Mouse (Mus musculus) stomach, embryonic 16.5 days (tissue): Measurements from ENCODE around the gene Zfp786. TPM values are rescaled to one million over a fixed set of nuclear protein-coding genes. Genes with fewer than 3 reads are reported as not detected.

Experiments used
- ATAC-seq: fragments of 200-750 bp; cut with Nextera tagmentation; 2 replicates; pipeline ENCODE4 v1.8.0; 2017; ENCODE audit warnings: moderate number of reproducible peaks, moderate TSS enrichment; ENCODE audit not compliant: insufficient read depth, low FRiP score
- H3K27ac ChIP-seq: fragments of 300-500 bp; sonication (generic); 2 replicates; pipeline ENCODE4 v1.5.1; 2014; ENCODE audit warnings: low read length
- H3K27me3 ChIP-seq: fragments of 300-500 bp; sonication (generic); 2 replicates; pipeline ENCODE4 v1.6.1; 2014; ENCODE audit warnings: low read length, control low read depth, mixed read lengths; ENCODE audit not compliant: control insufficient read depth, insufficient read depth
- H3K36me3 ChIP-seq: fragments of 300-500 bp; sonication (generic); 2 replicates; pipeline ENCODE4 v1.6.1; 2014; ENCODE audit warnings: low read length; ENCODE audit not compliant: control insufficient read depth, insufficient read depth
- H3K4me1 ChIP-seq: fragments of 300-500 bp; sonication (generic); 2 replicates; pipeline ENCODE4 v1.6.1; 2014; ENCODE audit warnings: low read length, control low read depth, mixed read lengths; ENCODE audit not compliant: control insufficient read depth, insufficient read depth
- H3K4me2 ChIP-seq: fragments of 300-500 bp; sonication (generic); 2 replicates; pipeline ENCODE4 v1.6.1; 2014; ENCODE audit warnings: low read depth, low read length, mixed read lengths
- H3K4me3 ChIP-seq: fragments of 300-500 bp; sonication (generic); replicated peaks from 2 replicates; pipeline ENCODE4 v1.5.1; 2014; ENCODE audit warnings: mild to moderate bottlenecking, low read length
- H3K9ac ChIP-seq: fragments of 300-500 bp; sonication (generic); 2 replicates; pipeline ENCODE4 v1.6.1; 2014; ENCODE audit warnings: low read length
- H3K9me3 ChIP-seq: fragments of 300-500 bp; sonication (generic); replicated peaks from 2 replicates; pipeline ENCODE4 v1.6.1; 2016; ENCODE audit warnings: low read length, control low read depth; ENCODE audit not compliant: control insufficient read depth
- WGBS: fragments of 180-500 bp; shearing (Covaris S2); extraction: QIAGEN DNeasy Blood & Tissue Kit; methylation state at CpG from one replicate; pipeline ENCODE4 v1.1.7; 2014; 5-methylcytosine and 5-hydroxymethylcytosine counted together
- polyA plus RNA-seq: library from polyadenylated mRNA; unstranded; fragments of >200 nt; fragmentation: Nextera tagmentation; extraction: Ambion mirVana; gene quantifications from 2 replicates; pipeline ENCODE4 v1.2.1, GENCODE M21; 2015

The Zfp786 gene
- polyA plus RNA-seq, 1 experiment from 2014 or later: 2.4 TPM

DNA sequence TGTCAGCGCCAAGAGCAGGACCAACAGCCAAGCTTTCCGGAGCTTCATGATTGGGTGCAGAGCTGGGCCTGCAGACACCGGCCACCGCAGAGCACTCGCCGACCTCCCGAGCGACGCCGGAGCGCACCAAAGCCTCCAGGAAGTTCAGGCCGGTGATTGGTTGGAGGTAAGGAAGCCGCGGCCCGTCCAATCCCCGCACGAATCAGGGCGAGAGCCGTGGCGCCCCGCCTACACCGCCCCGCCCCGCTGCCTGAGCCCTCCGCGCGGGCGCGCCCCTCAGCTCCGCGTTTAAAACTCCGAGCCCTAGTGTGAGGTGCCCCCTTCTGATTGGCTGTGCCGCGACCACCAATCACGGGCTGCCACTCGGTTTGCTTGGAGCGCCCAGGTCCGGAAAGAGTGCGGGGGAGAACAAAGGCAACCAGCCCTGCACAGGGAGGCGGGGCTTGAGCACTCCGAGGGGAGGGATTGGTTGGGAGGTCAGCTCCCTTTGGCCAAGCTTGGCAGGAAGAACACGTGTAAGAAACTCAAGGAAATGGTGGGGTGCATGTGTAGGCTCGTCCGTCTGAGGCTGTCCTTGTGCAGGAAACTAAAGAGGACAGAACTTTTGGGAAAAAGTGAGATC lies 17.3 kb downstream of the Zfp786 start, which contains the start of gene Pdia4:
Gene Pdia4, minus strand, starts transcription at position 174 of the 622 bp plus-strand sequence.
- Histone ChIP-seq H3K4me3 (peak within 1 kb of the TSS; percentile 75), H3K36me3 (no peaks in the 10 kb centered on the region), H3K4me1 (peaks cover 18% of the 10 kb centered on the region), H3K9ac (peak within 1 kb of the TSS; percentile 93), H3K4me2 (peak within 1 kb of the TSS; percentile 80), H3K27me3 (no peaks in the 10 kb centered on the region), H3K9me3 (no peaks in the 10 kb centered on the region), H3K27ac (peak within 1 kb of the TSS; percentile 98)
- ATAC-seq: peak; percentile 99
- WGBS: under 1% methylated on average over 44 of the region's 44 CpGs

DNA sequence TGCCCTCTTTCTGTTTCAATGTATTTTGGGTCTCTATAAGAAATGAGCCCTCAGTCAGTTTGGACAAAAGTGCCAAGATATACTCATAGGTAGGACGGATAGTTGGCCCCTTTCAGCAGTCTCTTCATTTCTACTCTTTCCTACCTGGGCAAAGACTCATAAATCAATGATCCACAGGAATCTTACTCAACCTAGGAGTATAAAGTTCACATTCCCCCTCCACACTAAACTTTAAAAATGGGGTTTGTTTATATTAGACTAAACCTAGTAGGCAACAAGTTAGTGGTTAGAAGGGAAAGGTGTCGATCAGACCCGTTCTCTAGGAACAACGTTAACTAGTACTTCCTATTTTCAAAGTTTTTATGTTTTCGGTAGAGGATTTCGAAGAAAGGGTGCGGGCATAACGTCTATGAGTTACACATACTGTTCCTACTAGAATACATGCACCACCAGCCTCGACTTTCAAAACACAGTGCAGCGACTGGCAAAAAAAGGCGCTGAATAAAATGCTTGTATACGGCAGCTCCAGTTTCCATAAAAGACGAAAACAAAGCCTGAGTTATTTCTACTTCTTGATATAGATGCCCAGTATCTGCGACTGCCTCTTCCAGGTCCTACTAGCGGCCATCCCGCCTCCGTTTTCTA lies 18.3 kb downstream of the Zfp786 start:
- under 1% methylated on average over 17 of the region's 17 CpGs for WGBS
- H3K27ac ChIP-seq: peak overlapping the region; percentile 98

DNA sequence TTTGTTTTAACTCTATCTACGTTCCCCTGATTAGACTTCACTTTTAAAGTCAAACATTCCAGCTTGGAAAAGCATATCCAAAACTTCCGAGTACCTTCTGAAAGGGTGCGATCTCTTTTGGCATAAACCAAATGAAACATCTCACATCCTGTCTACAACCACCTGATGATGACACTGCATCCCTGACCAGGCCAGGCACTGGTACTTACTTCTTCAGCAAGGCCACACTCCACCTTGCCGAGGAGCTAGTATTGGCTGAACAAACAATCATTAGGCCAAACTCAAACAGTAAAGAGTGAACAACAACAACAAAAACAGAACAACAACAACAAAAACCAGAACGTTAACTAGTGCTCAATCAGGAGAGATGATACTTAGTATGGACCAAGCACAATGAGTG lies 19.3 kb downstream of the Zfp786 start:
- WGBS: 38% methylated on average over 5 of the region's 5 CpGs
- Histone ChIP-seq H3K9ac (peak overlapping the region; percentile 93), H3K4me2 (peak overlapping the region; percentile 80), H3K27ac (no peak overlapping the region), H3K4me1 (peaks cover 18% of the 10 kb centered on the region), H3K9me3 (no peaks in the 10 kb centered on the region), H3K36me3 (0 out of 2 replicates have a peak, but pooled peaks cover 7% of the 10 kb centered on the region), H3K27me3 (no peaks in the 10 kb centered on the region), H3K4me3 (peak overlapping the region; percentile 75)
- no peak for ATAC-seq

More for the DNA sequence above, 18.3 kb downstream of the Zfp786 start:
- H3K36me3 ChIP-seq: no peaks in the 10 kb centered on the region
- peak overlapping the region; percentile 93 for H3K9ac ChIP-seq
- no peaks in the 10 kb centered on the region for H3K27me3 ChIP-seq
- H3K4me3 ChIP-seq: peak overlapping the region; percentile 75
- H3K4me1 ChIP-seq: peaks cover 18% of the 10 kb centered on the region
- ATAC-seq: no peak
- H3K9me3 ChIP-seq: no peaks in the 10 kb centered on the region
- H3K4me2 ChIP-seq: peak overlapping the region; percentile 80

DNA sequence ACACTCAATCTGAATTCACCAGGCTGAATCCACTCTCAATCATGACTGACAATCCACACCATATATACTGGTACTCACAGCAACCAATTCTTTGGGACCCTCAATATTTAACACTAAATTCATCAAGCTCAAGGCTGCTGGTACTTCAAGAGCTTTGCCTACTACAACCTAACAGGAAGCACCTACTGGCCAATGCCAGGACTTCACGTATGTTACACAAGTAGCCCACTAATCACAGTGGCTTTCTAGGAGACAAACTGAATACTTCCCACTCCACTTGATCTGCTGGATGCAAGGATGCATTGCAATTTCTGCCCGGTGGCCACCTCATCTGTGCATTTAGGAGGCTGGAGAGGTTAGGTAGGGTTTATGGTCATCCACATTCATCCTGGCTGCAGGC lies 20.5 kb downstream of the Zfp786 start:
- H3K27ac ChIP-seq: no peak overlapping the region
- H3K9ac ChIP-seq: no peak overlapping the region
- H3K4me1 ChIP-seq: peaks cover 18% of the 10 kb centered on the region
- H3K9me3 ChIP-seq: no peaks in the 10 kb centered on the region
- no peak for ATAC-seq
- 56% methylated on average over 2 of the region's 2 CpGs for WGBS
- H3K4me2 ChIP-seq: 0 out of 2 replicates have a peak overlapping the region, but pooled peaks have one; percentile 8
- H3K36me3 ChIP-seq: 0 out of 2 replicates have a peak, but pooled peaks cover 8% of the 10 kb centered on the region
- no peaks in the 10 kb centered on the region for H3K27me3 ChIP-seq
- H3K4me3 ChIP-seq: no peak overlapping the region

DNA sequence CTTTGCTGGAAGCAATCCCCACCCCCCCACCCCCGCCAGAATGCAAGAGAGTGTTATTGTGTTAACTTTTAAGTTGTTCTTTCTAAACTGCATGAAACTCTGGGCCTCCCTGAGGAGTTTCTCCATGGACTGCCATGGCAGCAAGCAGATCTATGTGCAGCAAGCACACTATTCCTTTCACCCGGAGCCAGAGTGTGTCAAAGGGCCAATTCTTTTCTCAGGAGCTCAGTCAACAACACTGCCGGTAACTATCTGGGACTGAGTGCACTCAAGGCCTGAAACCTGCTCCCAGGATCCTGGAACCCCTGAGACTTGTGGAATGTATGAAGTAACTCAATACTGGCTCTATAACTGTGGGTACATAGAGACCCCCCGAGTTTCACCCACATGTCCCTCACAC lies 21.6 kb downstream of the Zfp786 start:
- Histone ChIP-seq H3K9me3 (no peaks in the 10 kb centered on the region), H3K36me3 (peaks cover 12% of the 10 kb centered on the region; the same call in 1 of the 2 replicates), H3K4me1 (peaks cover 15% of the 10 kb centered on the region), H3K4me3 (no peak overlapping the region), H3K27ac (no peak overlapping the region), H3K4me2 (no peak overlapping the region), H3K27me3 (no peaks in the 10 kb centered on the region), H3K9ac (no peak overlapping the region)
- WGBS: 63% methylated on average over 4 of the region's 4 CpGs
- ATAC-seq: no peak

DNA sequence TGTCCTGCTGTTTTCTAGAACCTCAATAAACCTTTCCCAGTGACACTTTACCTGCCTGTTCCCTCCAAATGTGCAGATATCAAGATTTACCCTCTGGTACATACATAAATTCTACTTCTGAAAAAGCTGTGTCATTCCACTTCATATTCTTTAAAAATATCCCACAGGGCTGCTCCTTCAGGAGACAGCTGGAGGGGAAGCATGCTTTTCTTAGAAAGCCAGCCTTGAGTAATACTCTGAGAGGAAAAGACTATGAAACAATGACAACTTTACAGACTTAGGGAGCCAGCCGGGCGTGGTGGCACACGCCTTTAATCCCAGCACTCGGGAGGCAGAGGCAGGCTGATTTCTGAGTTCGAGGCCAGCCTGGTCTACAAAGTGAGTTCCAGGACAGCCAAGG lies 22.1 kb downstream of the Zfp786 start:
- no peak for ATAC-seq
- Histone ChIP-seq H3K27ac (no peak overlapping the region), H3K4me1 (peaks cover 15% of the 10 kb centered on the region), H3K4me2 (no peak overlapping the region), H3K27me3 (no peaks in the 10 kb centered on the region), H3K9me3 (no peaks in the 10 kb centered on the region), H3K9ac (no peak overlapping the region), H3K4me3 (no peak overlapping the region), H3K36me3 (peaks cover 17% of the 10 kb centered on the region; the same call in 1 of the 2 replicates)
- WGBS: 85% methylated on average over 5 of the region's 5 CpGs

DNA sequence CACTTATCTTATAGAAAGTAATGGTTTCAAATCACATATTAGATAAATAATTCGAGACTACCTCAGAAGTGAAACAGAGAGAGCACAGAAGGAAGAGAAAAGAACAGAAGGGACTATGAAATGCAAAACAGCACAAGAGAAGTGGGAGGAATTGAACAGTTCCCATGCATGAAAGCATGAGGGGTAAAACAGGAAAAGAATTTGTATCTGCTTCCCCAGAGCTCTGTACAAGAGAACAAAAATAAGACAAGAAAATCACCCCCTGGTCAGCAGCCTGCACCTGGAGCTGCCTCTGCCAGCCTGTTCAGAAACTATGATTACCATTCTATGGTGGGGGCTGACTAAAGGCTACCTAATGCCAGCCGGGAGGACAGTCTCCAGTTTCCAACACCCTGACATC lies 23.2 kb downstream of the Zfp786 start:
- WGBS: 81% methylated on average over 2 of the region's 2 CpGs
- Histone ChIP-seq H3K4me3 (no peak overlapping the region), H3K4me1 (peaks cover 15% of the 10 kb centered on the region), H3K9me3 (no peaks in the 10 kb centered on the region), H3K27me3 (no peaks in the 10 kb centered on the region), H3K36me3 (peaks cover 23% of the 10 kb centered on the region; the same call in 1 of the 2 replicates), H3K27ac (no peak overlapping the region), H3K9ac (no peak overlapping the region), H3K4me2 (no peak overlapping the region)
- ATAC-seq: no peak

DNA sequence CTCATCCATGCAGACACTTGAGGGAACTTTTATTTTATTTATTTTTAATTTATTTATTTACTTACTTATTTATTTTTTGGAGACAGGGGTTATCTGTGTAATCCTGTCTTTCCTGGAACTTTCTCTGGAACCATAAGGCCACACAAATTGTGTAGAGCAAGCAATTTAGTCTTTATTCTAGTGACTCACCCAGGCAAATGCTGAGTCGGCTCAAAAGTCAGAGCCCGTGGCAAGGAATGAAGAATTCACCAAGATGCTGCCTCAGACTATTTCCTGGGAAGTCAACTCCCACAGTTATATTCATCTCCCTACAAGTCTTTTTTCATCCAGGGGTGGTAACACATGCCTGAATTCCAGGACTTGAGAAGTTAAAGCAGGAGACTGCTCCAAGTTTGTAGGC lies 25.1 kb downstream of the Zfp786 start:
- Histone ChIP-seq H3K9me3 (no peaks in the 10 kb centered on the region), H3K27ac (no peak overlapping the region), H3K36me3 (peaks cover 30% of the 10 kb centered on the region; the same call in 1 of the 2 replicates), H3K9ac (no peak overlapping the region), H3K4me3 (no peak overlapping the region), H3K4me1 (peaks cover 3% of the 10 kb centered on the region; the same call in 1 of the 2 replicates), H3K4me2 (no peak overlapping the region), H3K27me3 (no peaks in the 10 kb centered on the region)
- WGBS: 80% methylated on average over 2 of the region's 2 CpGs
- ATAC-seq: no peak

DNA sequence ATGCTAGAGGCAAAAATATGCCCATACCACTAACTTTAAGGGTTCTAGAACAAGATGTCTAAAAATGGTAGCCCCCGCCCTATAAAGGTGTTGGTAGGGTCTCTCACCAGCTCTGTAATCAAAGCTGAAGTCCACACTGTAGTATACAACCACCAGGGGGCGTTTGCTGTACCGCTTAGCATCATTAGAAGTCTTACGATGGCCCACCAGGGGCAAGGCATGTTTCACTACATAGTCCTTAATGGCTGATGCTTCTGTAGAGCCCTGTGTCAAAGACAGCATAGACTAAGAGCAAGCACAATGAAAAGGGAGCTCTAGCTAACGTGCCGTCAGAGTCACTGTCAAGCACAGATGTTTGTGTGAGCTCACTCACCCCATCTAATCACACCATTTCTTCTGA lies 31.6 kb downstream of the Zfp786 start:
- WGBS: 49% methylated on average over 6 of the region's 6 CpGs
- Histone ChIP-seq H3K9me3 (no peaks in the 10 kb centered on the region), H3K4me1 (no peaks in the 10 kb centered on the region), H3K4me3 (no peak overlapping the region), H3K9ac (no peak overlapping the region), H3K27ac (no peak overlapping the region), H3K36me3 (peaks cover 45% of the 10 kb centered on the region), H3K27me3 (no peaks in the 10 kb centered on the region), H3K4me2 (no peak overlapping the region)
- 0 out of 2 replicates have a peak, but pooled peaks have one; percentile 40 for ATAC-seq
